Mouse (Mus musculus) E14TG2a.4 (cell line): ENCODE measurements at regions not wholly inside any gene's neighbourhood (a gene's known extent, or its start where the extent isn't known, plus 50 kb on each side); places are given as distances from the start of the nearest gene placed in this dataset.

Experiments used
- H3K27me3 ChIP-seq: 2 replicates; pipeline ENCODE4 v1.6.1; 2014; ENCODE audit warnings: low read length, control low read depth; ENCODE audit not compliant: insufficient read depth
- H3K36me3 ChIP-seq: 2 replicates; pipeline ENCODE4 v1.6.1; 2014; ENCODE audit warnings: low read length, control low read depth; ENCODE audit not compliant: insufficient read depth
- H3K4me1 ChIP-seq: replicated peaks from 2 replicates; pipeline ENCODE4 v1.6.1; 2014; ENCODE audit warnings: low read depth, low read length, control low read depth
- H3K4me3 ChIP-seq: replicated peaks from 2 replicates; pipeline ENCODE4 v1.5.1; 2014; ENCODE audit warnings: mild to moderate bottlenecking, low read length
- H3K9me3 ChIP-seq: 2 replicates; pipeline ENCODE4 v1.6.1; 2014; ENCODE audit warnings: low read length, control low read depth
- CTCF ChIP-seq: conservative IDR thresholded peaks from 2 replicates; pipeline ENCODE4 v1.5.1; 2014; ENCODE audit warnings: low read length
- NANOG ChIP-seq: IDR thresholded peaks from 2 replicates; pipeline ENCODE4 v1.6.1; 2014; ENCODE audit warnings: borderline replicate concordance, low read length, mixed read lengths
- POU5F1 ChIP-seq: IDR thresholded peaks from 2 replicates; pipeline ENCODE4 v1.6.1; 2014; ENCODE audit warnings: low read length, borderline replicate concordance

- no peaks in the 10 kb centered on the region for H3K9me3 ChIP-seq
- H3K27me3 ChIP-seq, result no peaks in the 10 kb centered on the region
- H3K36me3 ChIP-seq, result no peaks in the 10 kb centered on the region
- TF ChIP-seq NANOG (no peak), POU5F1 (no peak), CTCF (no peak)
- no peak overlapping the region for H3K4me3 ChIP-seq
- H3K4me1 ChIP-seq, result no peaks in the 10 kb centered on the region
Measured at GRCm38 (mm10) chr15:62421073-62421851, 1423.7 kb downstream of the Gsdmc2 start.

GRCm38 (mm10) chr15:62416691-62417090, 1428.3 kb downstream of the Gsdmc2 start:
- H3K4me1 ChIP-seq, result no peaks in the 10 kb centered on the region
- no peak overlapping the region for H3K4me3 ChIP-seq
- H3K27me3 ChIP-seq, result no peaks in the 10 kb centered on the region
- H3K36me3 ChIP-seq, result no peaks in the 10 kb centered on the region
- H3K9me3 ChIP-seq, result no peaks in the 10 kb centered on the region
- TF ChIP-seq CTCF, result no peak
- TF ChIP-seq POU5F1, result no peak
- TF ChIP-seq NANOG, result no peak

GRCm38 (mm10) chr15:62413694-62414093, 1431.3 kb downstream of the Gsdmc2 start:
- no peaks in the 10 kb centered on the region for H3K36me3 ChIP-seq
- H3K9me3 ChIP-seq, result 0 out of 2 replicates have a peak, but pooled peaks cover 3% of the 10 kb centered on the region
- no peak overlapping the region for H3K4me3 ChIP-seq
- TF ChIP-seq CTCF, result peak; percentile 62
- TF ChIP-seq POU5F1, result no peak
- no peaks in the 10 kb centered on the region for H3K4me1 ChIP-seq
- H3K27me3 ChIP-seq, result no peaks in the 10 kb centered on the region

- no peaks in the 10 kb centered on the region for H3K36me3 ChIP-seq
- H3K9me3 ChIP-seq, result no peaks in the 10 kb centered on the region
- TF ChIP-seq NANOG (no peak), POU5F1 (no peak), CTCF (no peak)
- H3K4me3 ChIP-seq, result no peak overlapping the region
- H3K4me1 ChIP-seq, result no peaks in the 10 kb centered on the region
- no peaks in the 10 kb centered on the region for H3K27me3 ChIP-seq
Measured at GRCm38 (mm10) chr15:62402142-62402541, 1442.8 kb downstream of the Gsdmc2 start.

- H3K4me3 ChIP-seq, result no peak overlapping the region
- H3K9me3 ChIP-seq, result no peaks in the 10 kb centered on the region
- no peaks in the 10 kb centered on the region for H3K36me3 ChIP-seq
- TF ChIP-seq POU5F1, result no peak
- H3K4me1 ChIP-seq, result no peaks in the 10 kb centered on the region
- no peaks in the 10 kb centered on the region for H3K27me3 ChIP-seq
Measured at GRCm38 (mm10) chr15:62400984-62401609, 1443.9 kb downstream of the Gsdmc2 start.

GRCm38 (mm10) chr15:62399381-62399780, 1445.6 kb downstream of the Gsdmc2 start:
- Histone ChIP-seq H3K4me3 (no peak overlapping the region), H3K36me3 (no peaks in the 10 kb centered on the region), H3K9me3 (no peaks in the 10 kb centered on the region), H3K27me3 (no peaks in the 10 kb centered on the region), H3K4me1 (no peaks in the 10 kb centered on the region)
- TF ChIP-seq NANOG (no peak), CTCF (no peak), POU5F1 (no peak)

- H3K4me3 ChIP-seq, result no peak overlapping the region
- H3K36me3 ChIP-seq, result no peaks in the 10 kb centered on the region
- TF ChIP-seq CTCF (no peak), POU5F1 (no peak), NANOG (no peak)
- H3K4me1 ChIP-seq, result no peaks in the 10 kb centered on the region
- H3K27me3 ChIP-seq, result no peaks in the 10 kb centered on the region
- no peaks in the 10 kb centered on the region for H3K9me3 ChIP-seq
Measured at GRCm38 (mm10) chr15:62397009-62397408, 1448.0 kb downstream of the Gsdmc2 start.

GRCm38 (mm10) chr15:62395377-62395776, 1449.6 kb downstream of the Gsdmc2 start:
- Histone ChIP-seq H3K9me3 (no peaks in the 10 kb centered on the region), H3K4me3 (no peak overlapping the region), H3K4me1 (no peaks in the 10 kb centered on the region), H3K36me3 (no peaks in the 10 kb centered on the region), H3K27me3 (no peaks in the 10 kb centered on the region)
- TF ChIP-seq NANOG (no peak), CTCF (no peak), POU5F1 (no peak)

GRCm38 (mm10) chr15:62393416-62393815, 1451.6 kb downstream of the Gsdmc2 start:
- H3K9me3 ChIP-seq, result no peaks in the 10 kb centered on the region
- no peaks in the 10 kb centered on the region for H3K36me3 ChIP-seq
- no peak for TF ChIP-seq CTCF
- no peak for TF ChIP-seq POU5F1
- no peak for TF ChIP-seq NANOG
- no peaks in the 10 kb centered on the region for H3K27me3 ChIP-seq
- H3K4me3 ChIP-seq, result no peak overlapping the region
- H3K4me1 ChIP-seq, result no peaks in the 10 kb centered on the region
